Mouse (Mus musculus) embryo, embryonic 10 days (tissue): ENCODE data around the gene Gabarap.
A peak's percentile ranks its signal among the peaks of the same experiment; 100 is the strongest.

ENCODE experiments used
- DNase-seq: peaks from one replicate; pipeline ENCODE4 v3.0.0-alpha.2; 2015; ENCODE audit warnings: low spot score

Gabarap gene

DNA sequence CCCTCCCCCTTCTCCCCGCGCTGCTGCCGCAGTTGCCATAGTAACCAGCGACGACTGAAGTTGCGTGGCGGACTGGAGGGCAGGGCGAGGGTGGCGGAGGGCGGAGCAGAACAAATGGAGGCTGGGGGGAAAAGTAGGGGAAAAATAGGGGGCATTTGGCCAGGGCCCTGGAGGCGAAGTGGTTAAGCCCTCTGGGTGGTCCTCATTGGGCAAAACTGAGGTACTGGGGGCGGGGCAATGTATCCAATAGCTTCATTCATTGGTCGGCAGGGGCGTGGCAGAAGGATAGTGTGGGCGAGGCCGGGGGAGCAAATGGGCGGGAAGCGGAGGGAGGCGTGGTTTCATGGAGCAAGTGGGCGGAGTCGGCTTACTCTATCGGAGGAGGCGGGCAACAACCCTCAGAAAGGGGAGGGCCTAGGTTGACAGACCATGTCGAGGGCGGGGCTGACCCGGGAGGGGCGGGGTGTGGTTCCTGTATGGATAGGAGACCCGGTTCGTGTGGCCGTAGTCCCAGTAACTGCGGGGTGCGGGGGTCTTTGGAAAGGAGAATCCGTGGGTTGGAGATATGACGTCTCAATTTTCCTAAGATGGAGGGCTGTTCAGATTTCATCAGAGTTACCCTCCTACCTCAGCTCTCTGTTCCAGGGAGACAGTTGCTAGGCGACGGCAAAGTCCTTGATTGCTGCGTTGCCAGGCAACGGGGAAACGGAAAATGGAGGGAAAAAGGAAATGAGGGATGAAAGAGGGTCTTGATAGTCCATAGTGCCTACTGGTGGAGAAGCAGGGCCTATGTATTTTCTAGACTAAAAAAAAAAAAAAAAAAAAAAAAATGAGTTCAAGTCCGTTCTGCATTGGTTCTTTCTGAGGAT is 30.6 kb downstream of the Gabarap start:
- peak; percentile 100 for DNase-seq

- peak; percentile 74 for DNase-seq
Observed at GRCm38 (mm10) chr11:70023481-70024150, 32.7 kb downstream of the Gabarap start.

DNA sequence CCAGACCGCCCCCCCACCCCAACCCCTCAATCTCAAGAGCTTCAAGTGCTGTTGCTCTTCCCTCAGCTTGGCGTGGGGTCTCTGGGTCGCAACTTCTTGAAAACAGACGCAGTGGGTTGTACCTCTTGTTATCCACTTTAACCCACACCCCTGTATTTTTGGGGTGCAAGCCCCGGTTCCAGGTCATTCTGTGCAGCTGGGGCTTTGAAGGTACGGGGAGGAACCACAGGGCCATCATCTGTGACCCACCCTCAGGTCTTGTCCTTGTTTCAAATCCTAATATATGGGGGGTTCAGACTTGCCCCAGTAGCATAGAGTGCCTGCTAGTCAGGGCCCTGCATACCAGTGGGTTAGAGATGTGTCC is 33.2 kb downstream of the Gabarap start:
- DNase-seq = no peak

GRCm38 (mm10) chr11:70026689-70027088 is 35.7 kb downstream of the Gabarap start:
- peak; percentile 75 for DNase-seq

GRCm38 (mm10) chr11:70027397-70027796 is 36.5 kb downstream of the Gabarap start:
- no peak for DNase-seq

DNA sequence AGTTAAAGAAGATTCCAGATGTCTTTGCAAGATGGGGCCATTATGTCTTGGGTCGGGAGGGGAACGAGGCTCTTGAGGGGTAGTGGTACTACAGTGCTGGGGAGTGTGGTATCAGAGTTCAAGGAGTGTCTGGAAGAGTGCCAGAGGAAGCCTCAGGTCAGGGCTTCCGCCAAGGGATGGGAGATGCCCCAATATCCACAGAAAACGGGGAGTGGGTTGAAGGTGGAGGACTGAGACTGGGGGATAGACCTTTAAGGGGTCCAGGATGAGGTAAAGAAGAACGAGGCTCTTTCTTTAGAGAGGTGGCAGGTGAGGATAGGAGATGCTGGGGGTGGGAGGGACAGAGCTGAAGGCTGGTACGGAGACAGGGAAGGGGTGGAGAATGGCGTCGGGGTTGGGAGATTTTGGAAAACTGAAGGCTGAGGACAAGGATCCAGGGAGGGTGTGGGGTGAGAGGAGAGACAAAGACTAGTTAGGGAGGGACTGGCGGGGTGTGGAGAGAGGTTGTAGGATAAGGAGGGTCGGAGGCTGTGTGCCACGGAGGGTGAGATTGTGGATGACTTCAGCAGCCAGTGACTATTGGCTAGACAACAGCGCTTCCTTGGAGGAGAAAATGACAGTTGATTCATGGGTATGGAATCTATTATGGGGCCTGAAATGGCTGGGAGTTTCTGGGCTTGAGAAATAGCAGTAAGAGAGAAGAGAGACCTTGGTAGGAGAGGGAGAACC is 37.6 kb downstream of the Gabarap start:
- no peak for DNase-seq

GRCm38 (mm10) chr11:70029130-70029801 is 38.3 kb downstream of the Gabarap start:
- DNase-seq = peak; percentile 99

GRCm38 (mm10) chr11:70029829-70030550 is 39.0 kb downstream of the Gabarap start:
- DNase-seq = no peak

- no peak for DNase-seq
Observed at GRCm38 (mm10) chr11:70030651-70031320, 39.8 kb downstream of the Gabarap start.

- DNase-seq = no peak
Observed at GRCm38 (mm10) chr11:70031321-70031670, 40.4 kb downstream of the Gabarap start.

- no peak for DNase-seq
Observed at GRCm38 (mm10) chr11:70038174-70038573, 47.2 kb downstream of the Gabarap start.

DNA sequence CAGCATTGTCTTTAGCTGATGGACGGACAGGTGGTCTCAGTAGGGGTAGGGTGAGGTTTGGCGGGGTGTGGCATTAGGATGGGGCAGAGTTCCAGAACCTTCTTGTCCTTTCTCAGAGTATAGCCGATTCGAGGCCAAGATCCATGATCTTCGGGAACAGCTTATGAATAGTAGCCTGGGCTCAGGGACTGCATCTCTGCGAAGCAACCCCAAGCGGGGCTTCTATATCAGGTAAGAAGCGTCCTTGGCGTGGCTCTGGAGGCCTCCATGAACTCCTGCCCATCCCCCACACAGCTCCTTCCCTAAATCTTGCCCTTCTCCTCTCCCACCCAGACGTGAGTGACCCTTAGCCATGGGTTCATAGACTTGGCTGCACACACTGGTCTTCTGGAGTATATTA is 48.7 kb downstream of the Gabarap start:
- no peak for DNase-seq

- DNase-seq = no peak
Observed at GRCm38 (mm10) chr11:70040184-70040583, 49.2 kb downstream of the Gabarap start.

- no peak for DNase-seq
Observed at GRCm38 (mm10) chr11:70042309-70043085, 51.6 kb downstream of the Gabarap start.

- no peak for DNase-seq
Observed at GRCm38 (mm10) chr11:70043665-70044064, 52.7 kb downstream of the Gabarap start.
